Mouse (Mus musculus) hematopoietic multipotent progenitor cell, adult 10-12 weeks (in vitro differentiated cells): Measurements from ENCODE around the gene Pdlim5. TPM values are rescaled to one million over a fixed set of nuclear protein-coding genes. Genes with fewer than 3 reads are reported as not detected.

Experiments used
- polyA plus RNA-seq: library from polyadenylated mRNA; stranded (reverse); fragments of >175 nt; gene quantifications from 2 replicates; pipeline ENCODE4 v1.2.3, GENCODE M21; 2012; ENCODE audit warnings: low replicate concordance

The Pdlim5 gene
- 32.4 and 34.7 TPM in 2 replicates for polyA plus RNA-seq

DNA sequence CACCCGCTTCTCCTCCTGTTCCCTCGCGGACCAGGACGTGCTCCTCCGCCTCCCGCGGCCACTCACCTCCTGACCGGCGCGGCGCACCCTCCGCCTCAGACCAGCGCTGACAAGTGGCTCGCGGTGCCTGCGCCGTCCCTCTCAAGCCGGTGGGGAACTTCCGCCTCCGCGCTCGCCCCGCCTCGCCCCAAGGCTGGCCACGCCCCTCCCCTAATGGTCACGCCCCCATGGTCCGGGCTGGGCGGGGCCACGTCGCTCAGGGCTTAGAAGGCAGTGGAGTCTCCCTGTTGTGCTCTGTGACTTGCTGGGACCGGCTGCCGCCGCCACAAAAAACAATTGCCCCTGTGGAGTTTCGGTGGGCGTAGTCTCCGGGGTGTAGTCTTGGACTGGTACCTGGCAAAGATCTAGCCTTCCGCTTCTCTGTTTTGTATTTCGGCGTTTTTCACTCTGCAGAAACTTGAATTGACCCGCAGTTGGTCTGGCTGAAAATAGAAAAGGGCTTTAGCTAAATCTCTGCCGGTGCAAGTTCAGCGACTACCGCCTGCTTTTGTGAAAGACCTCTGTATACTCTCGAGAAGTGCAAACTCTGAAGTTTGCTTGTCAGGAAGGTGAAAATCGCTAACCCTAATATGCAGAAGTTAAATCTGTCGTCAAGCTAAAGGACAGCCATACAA is at the start of gene Pdlim5:
TSS of gene Pdlim5 (minus strand) at position 177 of the 674 bp plus-strand sequence.

Other genes starting within 250 kb of the Pdlim5 start
- not detected in 2 replicates for gene Bmpr1b, start 226.3 kb downstream of the Pdlim5 start, polyA plus RNA-seq
- 2.5 and 3.6 TPM in 2 replicates for gene Gbp5, start 98.3 kb upstream of the Pdlim5 start, polyA plus RNA-seq
- 2.0 and 3.4 TPM in 2 replicates for gene Gbp7, start 134.6 kb upstream of the Pdlim5 start, polyA plus RNA-seq
- gene Gbp3, start 164.3 kb upstream of the Pdlim5 start, polyA plus RNA-seq: 2.0 and 3.0 TPM in 2 replicates
- 1.2 and 1.4 TPM in 2 replicates for gene Gbp2b, start 199.2 kb upstream of the Pdlim5 start, polyA plus RNA-seq
- gene Gbp2, start 224.9 kb upstream of the Pdlim5 start, polyA plus RNA-seq: 1.8 and 3.4 TPM in 2 replicates